Mouse (Mus musculus) fat pad, adult 2 months (tissue): ENCODE measurements around the gene Cspg5.

Experiments used
- DNase-seq: peaks from one replicate; pipeline ENCODE4 v3.0.0-alpha.2; 2011; ENCODE audit warnings: low read depth, low spot score; ENCODE audit errors: extremely low read depth

Cspg5 gene

GRCm38 (mm10) chr9:110243221-110243833 lies at the start of gene Cspg5:
TSS of gene Cspg5 (plus strand) at chr9:110243783.
- DNase-seq = no peak

- DNase-seq = no peak
These were observed 43.7 kb upstream of the Cspg5 start for GRCm38 (mm10) chr9:110199870-110200269.

GRCm38 (mm10) chr9:110205526-110206404 lies 37.8 kb upstream of the Cspg5 start:
- no peak for DNase-seq

GRCm38 (mm10) chr9:110206437-110206836 lies 37.1 kb upstream of the Cspg5 start:
- no peak for DNase-seq

- no peak for DNase-seq
These were observed 35.3 kb upstream of the Cspg5 start for GRCm38 (mm10) chr9:110208265-110208664.

- no peak for DNase-seq
These were observed 34.6 kb upstream of the Cspg5 start for GRCm38 (mm10) chr9:110208967-110209366.

GRCm38 (mm10) chr9:110224273-110224672 lies 19.3 kb upstream of the Cspg5 start:
- DNase-seq = no peak

- no peak for DNase-seq
These were observed 17.4 kb upstream of the Cspg5 start for GRCm38 (mm10) chr9:110226191-110226590.

GRCm38 (mm10) chr9:110228671-110229070 lies 14.9 kb upstream of the Cspg5 start:
- peak; percentile 49 for DNase-seq

- DNase-seq = no peak
These were observed 14.5 kb upstream of the Cspg5 start for GRCm38 (mm10) chr9:110229112-110229511.

GRCm38 (mm10) chr9:110229566-110230248 lies 13.9 kb upstream of the Cspg5 start:
- no peak for DNase-seq

GRCm38 (mm10) chr9:110230395-110231071 lies 13.1 kb upstream of the Cspg5 start:
- DNase-seq = no peak

GRCm38 (mm10) chr9:110234962-110235361 lies 8.6 kb upstream of the Cspg5 start:
- no peak for DNase-seq

- DNase-seq = no peak
These were observed 945 bp downstream of the Cspg5 start for GRCm38 (mm10) chr9:110244567-110244888.

GRCm38 (mm10) chr9:110244889-110245589 lies 1.5 kb downstream of the Cspg5 start:
- DNase-seq = no peak

- no peak for DNase-seq
These were observed 2.2 kb downstream of the Cspg5 start for GRCm38 (mm10) chr9:110245590-110246320.

- no peak for DNase-seq
These were observed 2.7 kb downstream of the Cspg5 start for GRCm38 (mm10) chr9:110246321-110246640.

GRCm38 (mm10) chr9:110247049-110247448 lies 3.5 kb downstream of the Cspg5 start:
- DNase-seq = no peak

- DNase-seq = no peak
These were observed 5.3 kb downstream of the Cspg5 start for GRCm38 (mm10) chr9:110248861-110249260.
